Mouse (Mus musculus): ENCODE results near the gene Rnf2.
A peak's percentile ranks its signal among the peaks of the same experiment; 100 is the strongest.
"Not testable (repeated sequence)": the region's sequence is repeated elsewhere in the genome, so short reads cannot be mapped to it uniquely, and the experiment has no call there.

Gene Rnf2

DNA sequence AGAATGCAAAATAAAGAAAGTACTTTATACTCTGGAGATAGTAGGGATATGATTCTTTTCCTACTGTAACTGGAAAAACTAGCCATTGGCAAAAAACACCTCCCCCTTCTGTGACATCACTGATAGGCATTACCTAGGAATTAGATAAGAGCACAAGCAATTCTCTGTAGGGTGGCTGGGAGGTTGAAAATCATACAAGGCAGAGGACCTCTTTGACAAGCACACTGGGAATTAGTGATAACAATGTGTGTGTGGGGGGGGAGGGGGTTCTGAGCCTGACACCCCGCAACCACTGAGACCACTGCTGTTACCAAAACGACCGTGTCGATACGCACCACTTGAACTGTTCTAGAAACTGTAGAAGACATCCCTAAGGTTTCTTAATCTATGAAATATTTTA is 16.0 kb downstream of the Rnf2 start:
- DNase-seq (ENCODE audit: low spot score in 2 of 2) = no peak

DNA sequence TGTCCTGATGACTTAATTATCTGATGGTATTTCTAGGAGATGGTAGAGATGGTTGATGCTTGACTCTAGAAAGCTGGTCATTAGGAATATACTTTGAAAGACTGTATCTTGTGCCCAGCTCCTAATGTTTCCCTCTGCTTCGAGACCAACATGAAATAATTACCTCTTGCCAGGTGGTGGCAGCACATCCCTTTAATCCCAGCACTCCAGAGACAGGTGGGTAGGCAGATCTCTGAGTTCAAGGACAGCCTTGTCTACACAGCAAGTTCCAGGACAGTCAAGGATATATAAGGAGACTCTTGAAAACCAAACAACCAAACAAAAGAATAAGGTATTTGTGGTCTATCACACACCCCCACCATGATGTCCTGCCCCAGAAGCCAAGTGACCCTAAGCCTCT is 17.2 kb downstream of the Rnf2 start:
- DNase-seq (ENCODE audit: low spot score in 2 of 2) = no peak

DNA sequence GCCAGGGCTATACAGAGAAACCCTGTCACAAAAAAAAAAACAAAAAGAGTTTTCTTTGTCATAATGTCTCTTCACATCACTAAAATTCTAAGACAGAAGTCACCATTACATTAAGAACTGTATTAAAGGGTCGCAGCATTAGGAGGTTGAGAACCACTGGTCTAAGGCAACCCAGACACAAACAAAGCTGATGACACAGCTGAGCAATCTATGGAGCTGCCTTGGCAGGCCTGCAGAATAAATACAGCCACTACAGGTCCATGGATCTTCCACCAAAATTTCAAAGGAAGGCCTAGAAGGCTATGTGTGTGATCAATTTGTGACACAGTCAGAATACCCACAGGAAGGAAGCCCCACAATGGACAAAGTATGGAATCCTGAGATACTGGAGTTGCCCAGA is 18.3 kb downstream of the Rnf2 start:
- DNase-seq (ENCODE audit: low spot score in 2 of 2) = no peak

DNA sequence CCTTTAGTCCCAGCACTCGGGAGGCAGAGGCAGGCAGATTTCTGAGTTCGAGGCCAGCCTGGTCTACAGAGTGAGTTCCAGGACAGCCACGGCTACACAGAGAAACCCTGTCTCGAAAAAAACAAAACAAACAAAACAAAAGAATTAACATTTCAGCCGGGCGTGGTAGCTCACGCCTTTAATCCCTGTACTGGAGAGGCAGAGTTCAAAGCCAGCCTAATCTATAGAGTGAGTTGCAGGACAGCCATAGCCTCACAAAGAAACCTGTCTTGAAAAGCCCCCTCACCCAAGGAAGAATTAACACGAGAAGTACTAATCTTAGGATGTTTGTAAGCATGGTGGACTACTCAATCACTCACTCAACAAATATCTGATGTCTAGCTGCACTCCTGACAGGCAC is 28.4 kb downstream of the Rnf2 start:
- not testable (repeated sequence) for DNase-seq (ENCODE audit: low spot score in 2 of 2)

DNA sequence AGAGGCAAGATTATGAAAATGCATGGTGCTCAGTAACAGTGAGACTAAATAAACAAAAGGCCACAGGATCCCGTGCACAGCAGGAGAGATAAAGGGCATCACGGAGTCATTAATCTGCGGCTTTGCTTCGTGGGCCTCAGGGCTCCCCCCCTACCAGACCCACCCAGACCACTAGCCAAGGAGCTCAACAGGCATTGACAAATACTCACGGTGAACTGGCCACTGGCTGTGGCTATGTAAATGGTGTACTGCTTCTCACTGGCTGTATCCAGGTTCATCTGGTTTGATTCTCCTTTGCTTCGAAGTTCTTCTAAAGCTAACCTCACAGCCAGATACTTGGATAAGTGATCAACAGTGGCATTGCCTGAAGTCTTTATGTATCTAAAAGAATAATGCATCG is 29.3 kb downstream of the Rnf2 start:
- no peak for DNase-seq (ENCODE audit: low spot score in 2 of 2)

DNA sequence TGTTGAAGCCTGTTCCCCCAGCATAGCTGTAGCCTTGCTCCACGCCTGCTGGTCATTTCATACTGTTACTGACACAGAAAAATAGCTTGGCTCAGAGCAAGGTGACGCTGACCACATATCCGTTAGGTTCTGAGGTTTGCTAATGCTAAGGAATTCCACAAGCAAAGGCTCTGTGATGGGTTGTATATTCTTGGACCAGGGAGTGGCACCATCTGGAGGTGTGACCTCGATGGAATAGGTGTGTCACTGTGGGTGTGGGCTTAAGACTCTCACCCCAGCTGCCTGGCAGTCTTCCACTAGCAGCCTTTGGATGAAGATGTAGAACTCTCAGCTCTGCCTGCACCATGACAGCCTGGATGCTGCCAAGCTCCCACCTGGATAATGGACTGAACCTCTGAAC is 34.2 kb downstream of the Rnf2 start:
- no peak for DNase-seq (ENCODE audit: low spot score in 2 of 2)

DNA sequence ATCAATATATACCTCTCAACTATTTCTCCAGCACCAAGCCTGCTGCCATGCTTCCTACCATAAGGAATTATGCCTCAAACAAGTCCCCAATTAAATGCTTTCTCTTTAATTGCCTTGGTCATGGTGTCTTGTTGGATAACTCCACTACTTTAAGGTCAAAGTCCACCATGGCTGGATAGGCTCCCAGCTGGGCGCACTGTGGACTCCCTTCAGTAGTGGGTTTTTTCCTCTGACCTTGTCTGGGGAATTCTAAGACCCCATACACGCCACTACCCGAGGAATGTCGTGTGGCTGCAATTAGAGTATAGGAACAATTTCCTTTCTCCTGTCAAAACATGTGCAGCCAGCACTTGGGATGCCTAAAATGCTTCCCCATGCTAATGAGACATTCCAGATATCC is 35.8 kb downstream of the Rnf2 start:
- DNase-seq (ENCODE audit: low spot score in 2 of 2) = no peak

DNA sequence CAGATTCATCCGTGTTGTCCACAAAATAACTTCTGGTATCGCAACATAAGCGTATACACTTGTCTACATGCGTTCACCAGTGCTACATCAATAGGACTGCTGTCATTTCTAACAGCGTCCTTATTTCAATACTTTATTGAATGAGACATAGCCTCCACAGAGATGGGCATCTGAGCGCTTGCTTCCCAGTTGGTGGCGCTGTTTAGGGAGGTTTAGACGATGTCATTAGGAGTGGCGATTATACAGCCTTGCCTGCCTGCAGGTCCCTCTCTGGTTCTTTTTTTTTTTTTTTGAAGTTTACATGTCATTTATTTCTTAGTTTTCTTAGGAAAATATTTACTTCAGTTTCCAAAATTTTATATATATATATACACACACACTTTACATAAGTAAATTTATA is 39.5 kb downstream of the Rnf2 start:
- no peak for DNase-seq (ENCODE audit: low spot score in 2 of 2)

DNA sequence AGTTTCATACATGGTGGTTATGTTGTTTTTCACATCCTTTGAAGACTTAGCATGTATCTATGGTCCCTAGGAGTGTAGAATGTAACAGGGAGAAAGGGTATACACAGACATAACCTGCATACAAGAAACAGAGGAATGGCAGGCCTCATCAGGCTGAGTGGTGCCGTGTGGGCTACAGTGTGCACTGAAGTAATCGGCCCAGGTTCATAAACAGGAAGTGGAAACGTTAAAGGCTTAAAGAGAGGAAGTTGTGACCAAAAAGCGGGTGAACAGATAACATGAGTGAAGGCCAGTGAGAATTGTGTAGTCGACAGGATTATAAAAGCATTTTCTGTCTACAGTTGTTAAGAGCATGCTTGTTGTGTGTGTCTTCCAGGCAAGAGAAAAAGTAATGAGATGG is 43.7 kb downstream of the Rnf2 start:
- no peak for DNase-seq (ENCODE audit: low spot score in 2 of 2)

DNA sequence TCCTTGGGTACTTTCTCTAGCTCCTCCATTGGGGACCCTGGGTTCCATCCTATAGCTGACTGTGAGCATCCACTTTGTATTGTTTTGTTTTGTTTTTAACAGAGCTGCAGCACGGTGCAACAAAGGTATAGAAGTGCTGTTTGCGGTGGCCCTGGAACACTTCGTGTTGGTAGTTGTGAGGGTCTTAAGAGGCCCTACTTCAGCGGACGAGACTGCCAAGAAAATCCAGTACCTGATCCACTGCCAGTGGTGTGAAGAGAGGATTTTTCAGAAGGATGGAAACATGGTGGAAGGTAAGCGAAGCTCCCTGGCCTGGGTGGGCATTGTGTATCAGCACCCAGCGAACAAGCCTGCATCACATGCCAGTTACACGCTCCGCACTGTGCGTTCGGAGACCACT is 48.8 kb downstream of the Rnf2 start:
- DNase-seq (ENCODE audit: low spot score in 2 of 2) = no peak

DNA sequence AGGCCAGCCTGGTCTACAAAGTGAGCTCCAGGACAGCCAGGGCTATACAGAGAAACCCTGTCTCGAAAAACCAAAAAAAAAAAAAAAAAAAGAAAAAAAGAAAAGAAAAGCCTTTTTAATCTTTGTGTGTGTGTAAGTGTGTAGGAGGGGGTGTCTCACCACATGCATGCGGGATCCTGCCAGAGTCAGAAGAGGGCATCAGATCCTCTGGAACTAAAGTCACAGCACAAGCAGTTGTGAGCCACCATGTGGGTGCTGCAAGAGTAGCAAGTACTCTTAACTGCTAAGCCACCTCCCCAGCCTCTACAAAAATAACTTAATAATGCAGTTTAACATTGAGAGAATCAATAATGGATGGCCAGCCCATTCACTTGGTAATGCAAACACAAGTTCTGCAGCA is 49.9 kb downstream of the Rnf2 start:
- no peak for DNase-seq (ENCODE audit: low spot score in 2 of 2)

DNA sequence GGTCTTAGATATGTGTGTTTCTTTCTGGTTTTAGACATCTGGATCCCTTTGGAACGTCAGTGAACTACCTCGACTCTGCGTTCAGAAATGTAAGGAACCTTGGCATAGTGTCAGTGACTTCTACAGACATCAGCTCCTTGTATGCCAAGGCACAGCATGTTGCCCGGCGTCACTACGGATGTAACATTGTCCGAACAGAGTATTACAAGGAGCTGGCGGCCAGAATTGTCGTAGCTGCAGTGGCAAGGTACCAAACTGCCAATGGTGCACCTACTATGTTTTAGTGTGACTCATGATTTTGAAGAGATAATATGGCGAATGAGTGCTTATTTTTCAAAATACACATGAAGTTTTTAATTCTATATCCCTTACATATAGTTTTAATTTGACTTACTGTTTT is 50.9 kb downstream of the Rnf2 start:
- no peak for DNase-seq (ENCODE audit: low spot score in 2 of 2)

DNA sequence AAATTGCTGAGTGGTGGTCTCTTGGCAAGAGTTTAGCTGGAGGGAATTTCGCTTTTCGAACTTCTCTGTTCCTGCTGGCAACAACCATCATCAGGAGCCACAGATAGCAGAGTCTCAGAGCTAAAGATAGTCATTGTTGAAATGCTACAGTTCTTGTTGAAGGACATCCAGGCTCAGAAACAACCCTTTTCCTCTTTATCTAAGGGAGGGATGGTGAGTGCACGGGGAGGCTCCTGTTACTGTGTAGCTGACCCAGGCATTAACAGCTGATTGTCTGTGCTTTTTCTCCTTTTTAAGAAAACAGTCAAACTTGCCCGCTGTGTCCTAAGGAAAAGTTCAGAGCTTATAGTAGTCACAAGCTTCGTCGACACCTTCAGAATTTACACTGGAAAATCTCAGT is 65.3 kb downstream of the Rnf2 start:
- no peak for DNase-seq (ENCODE audit: low spot score in 2 of 2)

DNA sequence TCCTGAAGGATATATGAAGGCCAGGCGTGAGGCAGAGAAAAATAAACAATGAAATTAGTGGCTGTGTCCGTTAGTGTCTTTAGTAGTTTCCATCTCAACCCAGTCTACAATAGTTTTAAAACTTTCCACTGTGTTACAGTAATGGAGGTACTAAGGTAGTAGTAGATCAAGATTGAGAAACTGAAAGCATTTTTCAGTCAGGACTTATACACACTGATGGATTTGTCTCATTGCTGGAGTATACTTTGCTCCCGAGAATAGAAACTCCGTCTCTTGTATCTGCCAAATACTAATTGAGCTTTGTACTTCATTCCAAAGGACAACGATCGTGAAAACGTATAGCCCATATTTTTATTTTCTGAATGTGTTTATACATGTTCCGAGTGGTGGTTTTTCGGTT is 71.4 kb downstream of the Rnf2 start:
- no peak for DNase-seq (ENCODE audit: low spot score in 2 of 2)

DNA sequence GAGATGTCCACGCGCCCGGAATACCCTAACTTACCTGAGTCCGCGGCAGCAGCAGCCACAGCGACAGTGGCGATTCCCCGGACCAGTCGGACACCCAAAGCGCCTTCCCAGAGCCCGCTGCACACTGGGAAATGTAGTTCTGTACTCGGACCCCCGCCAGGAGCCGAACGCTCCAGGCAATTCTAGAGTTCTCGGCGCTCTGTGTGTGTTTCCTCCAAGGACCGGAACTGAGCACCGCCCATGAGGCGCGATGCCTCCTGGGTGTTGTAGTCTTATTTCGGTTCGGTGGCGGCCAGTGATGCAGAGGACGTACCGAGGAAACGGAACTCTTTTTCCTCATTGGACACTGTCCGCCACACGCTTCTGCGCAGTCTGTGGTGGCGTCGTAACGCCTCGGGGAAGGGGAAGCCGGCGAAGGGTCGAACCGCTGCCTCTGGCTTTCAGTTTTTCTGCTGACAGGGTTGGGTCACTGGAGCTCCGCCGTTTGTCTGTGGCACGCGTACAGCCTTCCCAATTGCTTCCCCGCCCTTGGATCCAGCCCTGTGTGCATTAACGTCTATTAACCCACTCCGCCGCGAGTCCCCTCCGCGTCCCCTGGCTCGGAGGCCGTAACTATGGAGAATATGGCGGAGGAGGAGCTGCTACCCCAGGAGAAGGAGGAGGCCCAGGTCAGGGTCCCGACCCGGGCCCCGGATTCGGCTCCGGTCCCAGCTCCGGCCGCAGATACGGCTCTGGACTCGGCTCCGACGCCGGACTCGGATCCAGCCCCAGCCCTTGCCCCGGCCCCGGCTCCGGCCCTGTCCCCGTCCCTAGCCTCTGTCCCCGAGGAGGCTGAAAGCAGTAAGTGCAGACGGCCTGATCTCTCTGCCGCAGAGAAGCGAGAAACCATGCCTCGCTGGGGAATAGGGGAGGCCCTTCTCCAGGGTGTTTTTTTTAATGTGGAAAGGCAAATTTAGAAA is 72.2 kb downstream of the Rnf2 start, which contains the start of the genes Swt1 and Trmt1l:
Gene Swt1, minus strand, starts transcription at position 193 of the 959 bp plus-strand sequence.
Gene Trmt1l, plus strand, starts transcription at position 280 of the 959 bp plus-strand sequence.
- peak; percentile 90 to 98 for DNase-seq (ENCODE audit: low spot score in 2 of 2)

DNA sequence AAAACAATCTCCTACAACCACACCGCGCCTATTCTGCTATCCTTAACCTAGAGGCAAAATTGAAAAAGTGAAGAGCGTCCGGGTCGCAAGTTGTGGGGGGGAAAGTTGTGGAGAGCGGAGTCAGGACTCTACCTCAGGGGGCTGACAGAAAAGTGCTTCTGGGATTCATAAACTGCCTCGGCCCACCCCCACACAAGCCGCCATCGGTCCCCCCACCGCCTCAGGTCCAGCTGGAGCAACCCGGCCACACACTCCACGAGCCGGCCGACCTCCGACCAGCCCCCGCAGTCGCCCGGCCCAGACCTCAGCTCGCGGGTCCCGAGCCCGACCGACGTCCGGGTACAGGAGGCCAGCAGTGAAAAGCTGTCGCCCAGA is 72.9 kb downstream of the Rnf2 start:
- no peak for DNase-seq (ENCODE audit: low spot score in 2 of 2)

DNA sequence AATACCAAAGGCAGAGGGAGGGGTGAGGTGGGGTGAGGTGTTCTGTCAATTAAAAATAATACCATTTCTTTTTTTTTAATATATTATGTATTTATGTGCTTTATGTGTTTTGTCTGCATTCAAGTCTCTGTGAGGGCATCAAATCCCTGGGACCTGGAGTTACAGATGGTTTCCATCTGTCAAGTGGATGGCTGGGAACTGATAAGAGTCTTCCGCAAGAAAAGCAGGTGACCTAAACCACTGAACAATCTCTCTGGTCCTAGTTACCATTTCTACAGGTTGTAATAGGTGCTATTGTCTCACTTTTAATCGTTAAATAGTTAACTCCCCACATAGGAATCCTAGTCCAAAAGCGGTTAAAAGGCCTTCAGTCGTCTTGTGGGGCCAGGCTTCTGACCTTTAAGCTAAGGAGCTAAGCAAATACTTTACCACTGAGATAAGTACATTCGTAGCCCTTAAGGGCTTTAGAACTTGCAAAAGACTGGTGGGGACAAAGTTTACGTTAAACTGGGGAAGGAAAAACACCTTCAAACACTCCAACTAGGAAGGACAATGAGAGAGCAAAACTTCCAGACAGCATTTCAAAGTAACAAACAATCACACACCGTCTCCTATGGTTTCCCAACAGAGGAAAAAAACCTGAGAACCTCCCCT is 73.7 kb downstream of the Rnf2 start:
- DNase-seq (ENCODE audit: low spot score in 2 of 2) = no peak

DNA sequence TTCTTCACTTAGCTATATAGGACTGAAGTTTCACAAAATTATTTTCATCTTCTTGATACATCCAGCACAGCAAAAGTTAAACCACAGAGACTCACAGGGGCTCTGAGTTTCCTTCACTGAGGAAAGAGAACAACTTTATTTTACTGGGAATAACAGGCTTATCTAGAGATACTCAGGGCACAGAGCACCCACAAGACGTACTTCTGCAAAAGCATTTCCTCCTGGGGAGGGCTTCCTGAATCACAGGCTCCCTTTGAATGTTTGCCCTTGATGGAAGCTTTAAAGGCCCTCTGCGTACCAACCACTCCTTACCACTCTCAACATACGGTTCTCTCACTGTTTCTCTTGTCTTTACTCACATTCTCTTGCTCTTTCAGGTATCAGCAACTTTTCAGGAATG is 78.6 kb downstream of the Rnf2 start:
- no peak for DNase-seq (ENCODE audit: low spot score in 2 of 2)

DNA sequence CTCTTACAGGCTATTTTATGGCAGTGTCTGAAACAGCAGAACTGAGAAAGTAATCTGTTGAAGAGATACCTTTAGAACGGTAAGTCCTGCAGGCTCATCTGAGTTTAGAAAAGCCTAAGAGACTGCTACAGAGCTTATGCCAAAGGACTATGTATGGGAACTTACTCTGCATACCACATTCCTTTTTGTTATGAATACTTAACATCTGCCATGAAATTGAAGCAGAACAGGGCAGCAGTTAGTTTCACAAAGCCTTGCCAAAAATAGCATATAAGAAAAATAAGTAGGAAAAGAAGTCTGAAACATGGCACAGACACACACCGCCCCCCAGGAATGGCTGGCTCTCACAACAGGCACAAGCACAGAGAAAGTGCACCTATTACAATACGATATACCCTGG is 90.9 kb downstream of the Rnf2 start:
- no peak for DNase-seq (ENCODE audit: low spot score in 2 of 2)
